Mouse (Mus musculus) spleen, postnatal 36 days (tissue): ENCODE data around the gene Cd28.

ENCODE experiments used
- DNase-seq, 2 experiments: peaks; one replicate each; pipeline ENCODE4 v3.0.0; 2022; ENCODE audit warnings: low spot score in 2 of 2, mixed read lengths in 1 of 2

Cd28 gene

GRCm38 (mm10) chr1:60716567-60716966 lies at the start of gene Cd28:
TSS of gene Cd28 (plus strand) at chr1:60716800.
- no peak for DNase-seq

- no peak for DNase-seq
Measured at GRCm38 (mm10) chr1:60667873-60668616, 48.6 kb upstream of the Cd28 start.

- no peak for DNase-seq
Measured at GRCm38 (mm10) chr1:60669048-60669447, 47.6 kb upstream of the Cd28 start.

GRCm38 (mm10) chr1:60669664-60670063 lies 46.9 kb upstream of the Cd28 start:
- no peak for DNase-seq

GRCm38 (mm10) chr1:60670172-60670571 lies 46.4 kb upstream of the Cd28 start:
- no peak for DNase-seq

GRCm38 (mm10) chr1:60683766-60684165 lies 32.8 kb upstream of the Cd28 start:
- DNase-seq = no peak

- DNase-seq = no peak
Measured at GRCm38 (mm10) chr1:60696115-60696895, 20.3 kb upstream of the Cd28 start.

- DNase-seq = peak; percentile 26 to 38
Measured at GRCm38 (mm10) chr1:60702641-60703040, 14.0 kb upstream of the Cd28 start.

GRCm38 (mm10) chr1:60713238-60713637 lies 3.4 kb upstream of the Cd28 start:
- no peak for DNase-seq

GRCm38 (mm10) chr1:60715651-60716196 lies 876 bp upstream of the Cd28 start:
- DNase-seq = no peak

GRCm38 (mm10) chr1:60718580-60718979 lies 2.0 kb downstream of the Cd28 start:
- no peak for DNase-seq

GRCm38 (mm10) chr1:60723555-60723954 lies 7.0 kb downstream of the Cd28 start:
- DNase-seq = no peak

- no peak for DNase-seq
Measured at GRCm38 (mm10) chr1:60731940-60732339, 15.3 kb downstream of the Cd28 start.

- peak in 1 of 2 experiments; percentile 4 for DNase-seq
Measured at GRCm38 (mm10) chr1:60735072-60735907, 18.7 kb downstream of the Cd28 start.

GRCm38 (mm10) chr1:60735908-60736280 lies 19.3 kb downstream of the Cd28 start:
- DNase-seq = no peak

- no peak for DNase-seq
Measured at GRCm38 (mm10) chr1:60744266-60744665, 27.7 kb downstream of the Cd28 start.

GRCm38 (mm10) chr1:60745664-60746063 lies 29.1 kb downstream of the Cd28 start:
- no peak for DNase-seq

GRCm38 (mm10) chr1:60746153-60746552 lies 29.6 kb downstream of the Cd28 start:
- DNase-seq = peak; percentile 44 to 51

GRCm38 (mm10) chr1:60746856-60747255 lies 30.3 kb downstream of the Cd28 start:
- no peak for DNase-seq

- no peak for DNase-seq
Measured at GRCm38 (mm10) chr1:60748286-60748685, 31.7 kb downstream of the Cd28 start.

- no peak for DNase-seq
Measured at GRCm38 (mm10) chr1:60748936-60749335, 32.3 kb downstream of the Cd28 start.

- no peak for DNase-seq
Measured at GRCm38 (mm10) chr1:60749346-60749840, 32.8 kb downstream of the Cd28 start.
